Mouse (Mus musculus) forebrain, embryonic 12.5 days (tissue): ENCODE measurements at regions not wholly inside any gene's neighbourhood (a gene's known extent, or its start where the extent isn't known, plus 50 kb on each side); places are given as distances from the start of the nearest gene placed in this dataset.
A peak's percentile ranks its signal among the peaks of the same experiment; 100 is the strongest.

Experiments used
- ATAC-seq: fragments of 200-750 bp; cut with Nextera tagmentation; 2 replicates; pipeline ENCODE4 v1.8.0; 2017; ENCODE audit warnings: moderate TSS enrichment; ENCODE audit not compliant: low FRiP score
- H3K27ac ChIP-seq: fragments of 300-500 bp; sonication (generic); 2 replicates; pipeline ENCODE4 v1.5.1; 2016; ENCODE audit warnings: mild to moderate bottlenecking
- H3K27me3 ChIP-seq: fragments of 300-500 bp; sonication (generic); 2 replicates; pipeline ENCODE4 v1.6.1; 2016; ENCODE audit warnings: mild to moderate bottlenecking
- H3K36me3 ChIP-seq: fragments of 300-500 bp; sonication (generic); replicated peaks from 2 replicates; pipeline ENCODE4 v1.6.1; 2016; ENCODE audit warnings: mild to moderate bottlenecking
- H3K4me1 ChIP-seq: fragments of 300-500 bp; sonication (generic); 2 replicates; pipeline ENCODE4 v1.6.1; 2016
- H3K4me2 ChIP-seq: fragments of 300-500 bp; sonication (generic); 2 replicates; pipeline ENCODE4 v1.6.1; 2016; ENCODE audit warnings: mild to moderate bottlenecking, moderate library complexity
- H3K4me3 ChIP-seq: fragments of 300-500 bp; sonication (generic); replicated peaks from 2 replicates; pipeline ENCODE4 v1.5.1; 2016; ENCODE audit warnings: mild to moderate bottlenecking
- H3K9ac ChIP-seq: fragments of 300-500 bp; sonication (generic); 2 replicates; pipeline ENCODE4 v1.6.1; 2016; ENCODE audit warnings: mild to moderate bottlenecking
- H3K9me3 ChIP-seq: fragments of 300-500 bp; sonication (generic); 2 replicates; pipeline ENCODE4 v1.6.1; 2016
- WGBS: fragments of 180-500 bp; shearing (Covaris S2); methylation state at CpG from one replicate; pipeline ENCODE4 v1.1.7; 2016; 5-methylcytosine and 5-hydroxymethylcytosine counted together

DNA sequence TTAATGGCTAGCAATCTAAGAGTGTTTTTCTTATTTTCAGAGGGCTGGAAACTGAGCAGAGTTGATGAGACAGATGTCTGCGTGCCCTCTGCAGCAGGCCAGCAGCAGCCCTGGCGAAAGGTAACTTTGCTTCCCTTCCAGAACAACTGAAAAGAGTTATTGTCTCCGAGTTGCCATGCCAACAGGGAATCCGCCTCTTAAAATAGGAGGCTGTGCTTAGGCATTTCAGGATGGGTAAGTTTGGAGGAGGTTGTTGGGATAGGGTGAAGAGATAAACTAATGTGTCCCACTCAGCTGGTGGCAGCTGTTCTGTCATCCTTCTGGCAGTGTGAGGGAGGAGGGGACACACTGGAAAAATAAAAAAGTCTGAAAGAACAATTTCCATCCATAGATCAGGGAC lies 100.6 kb upstream of the Sertad2 start:
- Histone ChIP-seq H3K27me3 (no peaks in the 10 kb centered on the region), H3K4me1 (peaks cover 23% of the 10 kb centered on the region), H3K4me3 (no peak overlapping the region), H3K9me3 (no peaks in the 10 kb centered on the region), H3K36me3 (no peaks in the 10 kb centered on the region), H3K27ac (no peak overlapping the region), H3K4me2 (no peak overlapping the region), H3K9ac (no peak overlapping the region)
- 11% methylated on average over 4 of the region's 4 CpGs for WGBS
- ATAC-seq = no peak

DNA sequence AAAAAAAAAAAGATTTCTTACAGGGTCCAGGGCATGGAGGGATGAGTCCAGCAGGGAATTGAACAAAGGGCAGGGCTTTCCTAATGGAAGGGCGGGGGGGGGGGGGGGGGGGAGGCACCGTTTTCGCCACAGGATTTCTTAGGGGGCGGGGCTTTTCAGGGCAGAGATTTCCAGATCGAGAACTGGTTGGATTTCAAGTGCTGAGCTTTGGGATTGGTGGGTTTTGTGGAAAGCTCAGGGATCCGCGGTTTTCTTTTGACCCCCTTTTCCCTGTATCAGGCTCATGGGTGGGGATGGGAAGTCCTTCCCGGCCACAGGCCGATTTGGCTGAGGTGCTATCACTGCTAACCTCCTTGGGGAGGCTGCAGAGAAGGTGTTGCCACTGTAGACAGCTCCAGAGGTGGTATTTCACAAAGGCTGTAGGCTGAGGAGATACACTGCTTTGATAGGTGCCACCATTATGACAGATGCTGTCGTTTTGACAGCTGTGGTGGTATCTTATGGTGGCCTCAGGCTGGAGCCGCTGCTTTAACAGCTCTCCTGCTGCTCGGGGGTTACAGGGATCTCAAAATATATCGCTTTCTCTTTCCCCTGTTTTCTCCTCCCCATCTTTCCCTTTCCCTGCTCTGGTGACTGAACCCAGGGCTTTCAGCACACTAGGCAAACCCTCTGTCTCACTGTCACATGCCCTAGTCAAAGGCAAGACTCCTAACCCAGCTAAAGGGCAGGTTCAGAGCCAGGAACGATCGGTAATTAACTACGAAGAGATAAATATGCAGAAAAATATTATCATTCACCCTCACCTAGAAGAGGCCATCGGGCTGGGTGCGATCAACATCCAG lies 97.8 kb upstream of the Sertad2 start:
- no peaks in the 10 kb centered on the region for H3K9me3 ChIP-seq
- WGBS = 12% methylated on average over 18 of the region's 18 CpGs
- H3K9ac ChIP-seq = peak overlapping the region; percentile 4; the same call in 1 of the 2 replicates
- no peak overlapping the region for H3K27ac ChIP-seq
- peaks cover 23% of the 10 kb centered on the region for H3K4me1 ChIP-seq
- H3K36me3 ChIP-seq = no peaks in the 10 kb centered on the region
- H3K27me3 ChIP-seq = no peaks in the 10 kb centered on the region
- peak overlapping the region; percentile 27 for H3K4me3 ChIP-seq
- H3K4me2 ChIP-seq = peak overlapping the region; percentile 49
- peak; percentile 42; the same call in 1 of the 2 replicates for ATAC-seq

DNA sequence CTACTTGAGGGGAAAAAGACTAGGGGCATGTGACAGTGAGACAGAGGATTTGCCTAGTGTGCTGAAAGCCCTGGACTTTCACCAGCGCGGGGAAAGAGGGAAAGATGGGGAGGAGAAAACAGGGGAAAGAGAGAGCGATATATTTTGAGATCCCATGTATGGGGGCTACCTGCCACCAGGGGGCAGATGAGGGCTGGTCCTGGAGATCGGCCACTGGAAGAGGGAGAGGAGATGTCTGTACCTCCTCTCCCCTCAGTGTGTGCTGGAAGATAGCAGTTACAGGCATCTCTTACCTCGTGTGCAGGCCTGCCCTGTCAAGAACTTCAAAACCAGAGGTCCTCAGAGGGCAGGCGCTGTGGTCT lies 97.2 kb upstream of the Sertad2 start:
- Histone ChIP-seq H3K27me3 (no peaks in the 10 kb centered on the region), H3K9ac (0 out of 2 replicates have a peak overlapping the region, but pooled peaks have one; percentile 4)
- 2% methylated on average over 6 of the region's 6 CpGs for WGBS

DNA sequence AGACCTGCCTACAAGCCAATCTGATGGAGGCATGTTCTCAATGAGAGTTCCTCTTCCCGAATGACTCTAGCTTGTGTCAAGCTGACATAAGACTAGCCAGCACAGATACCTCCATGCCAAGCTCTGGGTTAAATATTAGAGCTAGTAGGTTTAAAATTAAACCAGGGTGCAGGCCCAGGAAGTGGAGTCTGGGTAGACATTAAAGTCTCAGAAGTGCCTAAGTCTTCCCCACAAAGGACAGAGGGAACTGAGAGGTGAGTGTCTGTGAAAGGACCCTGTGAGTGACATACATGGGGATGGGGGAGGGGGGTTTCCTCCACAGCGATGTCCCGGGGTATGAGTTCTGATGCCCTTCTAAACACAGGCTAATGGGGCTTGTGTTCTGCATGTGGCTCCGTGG lies 90.2 kb upstream of the Sertad2 start:
- Histone ChIP-seq H3K4me2 (no peak overlapping the region), H3K27me3 (peaks cover 15% of the 10 kb centered on the region), H3K27ac (no peak overlapping the region), H3K36me3 (no peaks in the 10 kb centered on the region), H3K4me3 (no peak overlapping the region), H3K9me3 (no peaks in the 10 kb centered on the region), H3K4me1 (peaks cover 7% of the 10 kb centered on the region; the same call in 1 of the 2 replicates), H3K9ac (no peak overlapping the region)
- 85% methylated on average over 4 of the region's 4 CpGs for WGBS
- no peak for ATAC-seq

More for the DNA sequence above, 97.2 kb upstream of the Sertad2 start:
- Histone ChIP-seq H3K36me3 (no peaks in the 10 kb centered on the region), H3K4me2 (peak overlapping the region; percentile 49), H3K4me1 (peaks cover 23% of the 10 kb centered on the region), H3K27ac (no peak overlapping the region), H3K4me3 (peak overlapping the region; percentile 27), H3K9me3 (no peaks in the 10 kb centered on the region)
- ATAC-seq = peak; percentile 72; the same call in 1 of the 2 replicates

DNA sequence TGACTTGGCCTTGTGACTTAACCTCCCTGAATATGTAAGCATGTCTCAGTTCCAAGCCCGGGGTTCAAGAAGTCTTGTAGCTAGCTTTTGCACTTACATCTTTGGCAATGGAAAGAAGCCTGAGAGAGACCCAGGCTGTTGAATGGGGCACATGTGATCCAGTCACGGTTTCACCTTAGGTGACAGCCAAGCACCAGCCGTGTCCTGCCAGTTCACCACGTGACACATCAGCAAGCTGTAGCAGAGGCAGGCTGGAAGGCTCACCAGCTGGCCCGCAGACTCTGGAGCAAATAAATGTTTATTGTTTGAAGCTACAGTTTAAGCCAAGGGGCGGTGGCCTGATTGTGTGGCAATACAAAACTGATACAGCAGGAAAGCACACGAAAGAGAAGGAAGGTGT lies 89.3 kb upstream of the Sertad2 start:
- WGBS = 82% methylated on average over 7 of the region's 7 CpGs
- Histone ChIP-seq H3K9me3 (no peaks in the 10 kb centered on the region), H3K4me2 (no peak overlapping the region), H3K36me3 (no peaks in the 10 kb centered on the region), H3K9ac (no peak overlapping the region), H3K4me3 (no peak overlapping the region), H3K27me3 (peaks cover 17% of the 10 kb centered on the region), H3K4me1 (peaks cover 7% of the 10 kb centered on the region; the same call in 1 of the 2 replicates), H3K27ac (no peak overlapping the region)
- ATAC-seq = no peak

DNA sequence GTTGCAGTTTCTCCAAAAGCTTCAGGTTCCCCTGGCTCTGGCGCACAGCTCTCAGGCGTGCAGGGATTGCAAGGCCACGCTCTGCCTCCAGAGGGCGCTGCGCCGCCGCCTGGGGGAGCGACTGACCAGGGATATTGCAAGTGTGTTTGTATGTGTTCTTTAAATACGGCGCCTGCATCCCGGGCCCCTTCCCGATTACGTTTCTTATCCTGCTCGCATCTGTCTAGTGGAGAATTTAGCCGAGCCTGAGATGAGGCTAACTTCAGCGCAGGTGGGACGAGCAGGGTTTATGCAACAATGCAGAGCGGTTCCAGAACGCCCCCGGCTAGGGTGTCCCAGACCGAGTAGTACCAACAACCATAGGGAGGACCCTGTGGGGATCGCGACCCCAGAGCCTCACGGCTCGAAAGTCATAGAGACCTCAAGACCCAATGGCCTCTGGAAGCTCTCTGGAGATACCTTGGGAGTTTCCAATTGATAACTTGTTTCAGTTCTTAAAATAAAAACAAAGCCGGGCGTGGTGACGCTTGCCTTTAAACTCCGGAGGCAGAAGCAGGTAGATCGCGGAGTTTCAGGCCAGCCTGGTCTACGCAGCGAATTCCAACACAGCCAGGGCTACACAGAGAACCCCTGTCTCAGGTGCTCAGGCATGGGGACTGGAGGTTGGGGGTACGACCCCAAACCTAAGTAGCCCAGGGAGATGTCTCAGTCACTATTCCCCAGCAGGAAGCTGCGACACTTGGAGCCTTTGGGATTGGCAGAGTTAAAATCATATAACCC lies 87.8 kb upstream of the Sertad2 start:
- peak overlapping the region; percentile 70 for H3K4me2 ChIP-seq
- H3K9ac ChIP-seq = peak overlapping the region; percentile 61
- H3K9me3 ChIP-seq = no peaks in the 10 kb centered on the region
- H3K27me3 ChIP-seq = peaks cover 17% of the 10 kb centered on the region
- H3K36me3 ChIP-seq = no peaks in the 10 kb centered on the region
- peaks cover 7% of the 10 kb centered on the region; the same call in 1 of the 2 replicates for H3K4me1 ChIP-seq
- peak; percentile 85 for ATAC-seq
- no peak overlapping the region for H3K27ac ChIP-seq
- WGBS = under 1% methylated on average over 35 of the region's 35 CpGs
- peak overlapping the region; percentile 49 for H3K4me3 ChIP-seq

DNA sequence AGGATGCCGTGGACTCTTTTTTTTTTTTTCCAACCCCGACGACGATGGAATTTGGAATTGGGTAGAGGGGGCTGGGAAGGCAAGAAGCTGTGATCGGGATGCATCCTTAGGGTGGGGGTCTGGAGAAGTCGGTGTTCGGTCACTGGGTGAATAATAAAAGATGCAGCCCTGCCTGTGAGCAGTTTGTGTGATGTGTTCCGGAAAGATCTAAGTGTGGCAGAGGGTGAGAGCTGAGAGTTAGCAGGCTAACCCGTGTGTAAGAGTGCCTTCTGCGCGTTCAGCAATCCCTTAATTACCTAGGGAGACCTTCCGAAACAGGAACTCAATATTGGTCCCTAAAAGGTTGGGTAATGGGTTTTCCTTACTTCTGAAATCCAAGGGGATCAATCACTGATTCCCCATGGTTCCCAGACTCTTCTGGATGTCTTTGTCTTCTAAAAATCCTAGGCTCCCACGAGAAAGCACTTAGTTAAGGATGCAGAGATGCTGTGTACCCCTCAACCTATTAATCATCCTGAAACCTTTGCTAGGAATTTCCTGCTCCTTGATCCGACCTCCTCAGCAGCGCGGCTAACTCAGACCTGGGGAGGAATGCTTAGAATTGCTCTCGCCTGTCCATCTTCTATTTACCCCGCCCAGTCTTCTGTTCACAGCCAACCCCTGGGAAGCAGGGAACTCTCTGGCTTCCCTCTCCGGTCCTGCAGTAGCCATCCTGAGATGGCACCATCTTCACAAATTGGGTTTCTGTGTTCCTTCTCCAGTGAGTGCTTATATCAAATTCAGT lies 87.0 kb upstream of the Sertad2 start:
- Histone ChIP-seq H3K4me1 (peaks cover 7% of the 10 kb centered on the region; the same call in 1 of the 2 replicates), H3K9me3 (no peaks in the 10 kb centered on the region), H3K27ac (no peak overlapping the region), H3K4me2 (peak overlapping the region; percentile 70), H3K4me3 (peak overlapping the region; percentile 49), H3K27me3 (peaks cover 17% of the 10 kb centered on the region), H3K36me3 (no peaks in the 10 kb centered on the region), H3K9ac (peak overlapping the region; percentile 61; the same call in 1 of the 2 replicates)
- peak; percentile 73 for ATAC-seq
- WGBS = under 1% methylated on average over 19 of the region's 19 CpGs

DNA sequence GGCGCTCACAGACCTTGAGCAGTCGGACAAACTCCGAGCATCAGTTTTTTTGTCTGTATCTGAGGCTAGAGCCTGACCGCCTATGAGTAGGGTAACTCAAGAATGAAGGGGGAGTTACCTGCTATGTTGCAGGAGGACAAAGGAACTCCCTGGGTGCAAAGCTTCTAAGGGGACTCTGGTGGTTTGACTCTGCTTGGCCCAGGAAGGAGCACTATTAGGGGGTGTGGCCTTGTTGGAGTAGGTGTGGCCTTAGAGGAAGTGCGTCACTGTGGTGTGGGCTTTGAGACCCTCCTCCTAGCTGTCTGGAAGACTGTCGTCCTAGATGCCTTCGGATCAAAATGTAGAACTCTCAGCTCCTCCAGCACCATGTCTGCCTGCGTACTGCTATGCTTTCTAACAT lies 83.9 kb upstream of the Sertad2 start:
- no peak for ATAC-seq
- 92% methylated on average over 8 of the region's 8 CpGs for WGBS
- no peak overlapping the region for H3K4me3 ChIP-seq

DNA sequence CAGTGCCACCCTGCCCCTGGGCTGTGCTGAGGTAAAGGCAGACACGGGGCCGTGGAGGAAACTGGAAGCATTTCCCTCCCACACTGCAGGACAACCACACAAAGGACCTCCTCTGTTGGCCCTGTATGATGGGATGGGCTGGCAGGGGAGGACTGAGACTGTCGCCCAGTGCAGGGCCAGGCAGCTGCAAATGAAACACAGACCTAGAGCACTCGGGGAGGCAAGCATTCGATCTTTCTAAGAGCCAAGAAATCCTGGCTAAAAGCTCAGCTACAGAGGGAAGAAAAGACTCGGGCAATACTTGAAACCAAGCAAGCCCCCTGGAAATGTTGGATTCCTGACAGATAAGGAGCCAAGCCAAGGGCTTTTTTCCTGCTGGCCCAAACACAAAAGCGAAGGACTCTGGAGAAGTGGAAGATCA lies 82.5 kb upstream of the Sertad2 start:
- no peak for ATAC-seq
- no peaks in the 10 kb centered on the region for H3K9me3 ChIP-seq
- no peak overlapping the region for H3K4me3 ChIP-seq
- H3K4me1 ChIP-seq = peaks cover 7% of the 10 kb centered on the region; the same call in 1 of the 2 replicates
- H3K9ac ChIP-seq = no peak overlapping the region
- H3K27ac ChIP-seq = no peak overlapping the region
- no peak overlapping the region for H3K4me2 ChIP-seq
- H3K27me3 ChIP-seq = peaks cover 17% of the 10 kb centered on the region
- 61% methylated on average over 7 of the region's 7 CpGs for WGBS
- no peaks in the 10 kb centered on the region for H3K36me3 ChIP-seq

More for the DNA sequence above, 83.9 kb upstream of the Sertad2 start:
- Histone ChIP-seq H3K4me2 (no peak overlapping the region), H3K36me3 (no peaks in the 10 kb centered on the region), H3K4me1 (peaks cover 7% of the 10 kb centered on the region; the same call in 1 of the 2 replicates), H3K27ac (no peak overlapping the region), H3K27me3 (peaks cover 17% of the 10 kb centered on the region), H3K9ac (no peak overlapping the region), H3K9me3 (no peaks in the 10 kb centered on the region)

DNA sequence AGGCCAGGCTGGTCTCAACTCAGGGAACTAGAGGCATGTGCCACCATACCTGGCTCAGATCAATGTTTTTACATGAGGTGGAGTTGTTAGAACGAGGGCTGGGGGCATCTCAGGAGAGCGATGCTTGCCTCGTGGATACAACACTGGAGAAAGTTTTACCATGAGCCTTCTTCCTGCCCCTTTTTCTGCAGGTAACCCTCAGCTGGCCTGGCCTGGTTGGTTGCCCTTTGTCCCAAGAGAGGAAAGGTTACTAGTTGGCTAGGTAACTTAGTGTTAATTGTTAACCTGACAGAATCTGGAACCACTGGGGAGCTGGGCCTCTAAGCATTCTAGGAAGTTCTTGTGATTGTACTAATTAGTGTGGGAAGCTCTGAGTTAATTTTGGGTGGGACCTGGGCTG lies 81.0 kb upstream of the Sertad2 start:
- 80% methylated on average over 3 of the region's 3 CpGs for WGBS
- no peak for ATAC-seq
- H3K4me3 ChIP-seq = no peak overlapping the region
- H3K9ac ChIP-seq = no peak overlapping the region
- H3K36me3 ChIP-seq = no peaks in the 10 kb centered on the region
- H3K27ac ChIP-seq = no peak overlapping the region
- no peaks in the 10 kb centered on the region for H3K9me3 ChIP-seq
- no peaks in the 10 kb centered on the region for H3K4me1 ChIP-seq
- peaks cover 7% of the 10 kb centered on the region; the same call in 1 of the 2 replicates for H3K27me3 ChIP-seq
- H3K4me2 ChIP-seq = no peak overlapping the region

DNA sequence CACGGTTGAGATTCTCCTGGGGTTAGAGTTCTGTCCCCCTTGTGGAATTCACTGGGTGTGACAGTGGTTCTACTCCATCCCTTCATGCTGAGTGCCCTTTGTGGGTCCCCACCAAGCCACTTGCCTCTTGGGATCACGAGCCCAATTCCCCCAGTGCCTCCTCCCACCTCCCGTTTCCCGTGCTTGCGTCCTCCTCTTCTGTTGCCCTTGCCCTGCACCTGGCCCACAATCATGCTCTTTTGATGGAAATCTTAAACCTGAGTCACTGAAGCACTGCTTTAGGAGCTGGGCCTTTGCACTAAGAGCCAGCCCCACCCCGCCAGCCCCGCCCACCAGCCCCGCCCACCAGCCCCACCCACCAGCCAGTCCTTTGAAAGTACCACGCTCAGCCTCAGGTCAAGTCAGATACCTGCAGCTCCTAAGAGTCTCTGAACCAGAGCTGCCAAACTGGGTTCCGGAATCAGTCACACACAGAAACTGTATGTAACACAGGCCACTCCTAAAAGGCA lies 79.8 kb upstream of the Sertad2 start:
- no peaks in the 10 kb centered on the region for H3K9me3 ChIP-seq
- H3K27me3 ChIP-seq = no peaks in the 10 kb centered on the region; the same call in 1 of the 2 replicates
- H3K4me2 ChIP-seq = no peak overlapping the region
- 21% methylated on average over 10 of the region's 10 CpGs for WGBS
- no peak overlapping the region for H3K9ac ChIP-seq
- no peaks in the 10 kb centered on the region for H3K4me1 ChIP-seq
- no peak overlapping the region for H3K27ac ChIP-seq
- ATAC-seq = no peak
- H3K36me3 ChIP-seq = no peaks in the 10 kb centered on the region
- H3K4me3 ChIP-seq = no peak overlapping the region
